Mouse (Mus musculus) kidney, embryonic 16.5 days (tissue): ENCODE data around the gene Palm2. TPM values are rescaled to one million over a fixed set of nuclear protein-coding genes. Genes with fewer than 3 reads are reported as not detected.

ENCODE experiments used
- ATAC-seq: fragments of 200-750 bp; cut with Nextera tagmentation; 2 replicates; pipeline ENCODE4 v1.8.0; 2017; ENCODE audit warnings: moderate TSS enrichment; ENCODE audit not compliant: low FRiP score, low TSS enrichment
- H3K27ac ChIP-seq: fragments of 300-500 bp; sonication (generic); 2 replicates; pipeline ENCODE4 v1.5.1; 2014; ENCODE audit warnings: low read length
- H3K27me3 ChIP-seq: fragments of 300-500 bp; sonication (generic); 2 replicates; pipeline ENCODE4 v1.6.1; 2014; ENCODE audit warnings: low read length, control low read depth, mixed read lengths; ENCODE audit not compliant: insufficient read depth
- H3K36me3 ChIP-seq: fragments of 300-500 bp; sonication (generic); 2 replicates; pipeline ENCODE4 v1.6.1; 2014; ENCODE audit warnings: low read length, control low read depth, mixed read lengths; ENCODE audit not compliant: insufficient read depth
- H3K4me1 ChIP-seq: fragments of 300-500 bp; sonication (generic); 2 replicates; pipeline ENCODE4 v1.6.1; 2014; ENCODE audit warnings: low read length, control low read depth, mixed read lengths; ENCODE audit not compliant: insufficient read depth
- H3K4me2 ChIP-seq: fragments of 300-500 bp; sonication (generic); replicated peaks from 2 replicates; pipeline ENCODE4 v1.6.1; 2014; ENCODE audit warnings: low read depth, low read length
- H3K4me3 ChIP-seq: fragments of 300-500 bp; sonication (generic); 2 replicates; pipeline ENCODE4 v1.5.1; 2014; ENCODE audit warnings: mild to moderate bottlenecking, low read length
- H3K9ac ChIP-seq: fragments of 300-500 bp; sonication (generic); replicated peaks from 2 replicates; pipeline ENCODE4 v1.6.1; 2014; ENCODE audit warnings: low read length
- H3K9me3 ChIP-seq: fragments of 300-500 bp; sonication (generic); 2 replicates; pipeline ENCODE4 v1.6.1; 2016; ENCODE audit warnings: low read length, control low read depth
- WGBS: fragments of 180-500 bp; shearing (Covaris S2); extraction: QIAGEN DNeasy Blood & Tissue Kit; methylation state at CpG from one replicate; pipeline ENCODE4 v1.1.7; 2014; 5-methylcytosine and 5-hydroxymethylcytosine counted together
- polyA plus RNA-seq: library from polyadenylated mRNA; unstranded; fragments of >200 nt; fragmentation: Nextera tagmentation; extraction: Ambion mirVana; gene quantifications from 2 replicates; pipeline ENCODE4 v1.2.1, GENCODE M21; 2015

Palm2 gene
- polyA plus RNA-seq, 1 experiment from 2014 or later = 1.6 TPM

DNA sequence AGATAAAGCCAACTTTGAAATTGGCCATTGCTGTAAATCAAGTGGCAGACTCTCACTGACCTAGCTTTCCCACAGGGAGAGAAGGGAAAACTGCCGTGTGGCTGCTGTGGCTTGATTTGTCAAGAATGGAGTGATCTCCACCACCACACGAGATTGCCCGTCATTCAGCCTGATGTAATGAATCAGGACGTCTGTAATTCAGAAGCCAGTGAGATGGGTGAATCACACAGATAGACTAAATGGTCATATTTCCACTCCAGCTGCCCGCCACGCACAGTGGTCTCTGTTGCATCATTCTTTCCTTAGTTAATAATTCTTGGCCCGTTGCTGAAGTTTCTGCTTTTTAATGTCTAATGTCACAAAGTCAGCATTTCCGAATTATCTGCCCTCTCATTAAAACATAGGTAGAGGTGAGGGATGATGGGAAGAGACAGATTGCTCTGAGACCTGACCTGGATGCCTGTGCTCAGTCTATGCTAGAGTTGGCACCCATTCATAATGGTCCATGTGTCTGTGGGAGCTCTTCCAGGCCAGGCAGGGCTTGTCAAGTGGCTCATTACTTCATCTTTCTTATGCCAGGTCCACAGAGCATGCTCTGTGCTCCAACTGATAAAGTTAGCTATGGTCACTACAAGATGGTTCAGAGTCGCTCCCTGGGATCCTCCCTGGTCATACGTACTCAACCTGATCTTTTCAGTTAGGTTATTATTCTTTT lies 168.0 kb downstream of the Palm2 start:
- 58% methylated on average over 10 of the region's 10 CpGs for WGBS
- Histone ChIP-seq H3K9ac (no peak overlapping the region), H3K4me2 (no peak overlapping the region), H3K36me3 (no peaks in the 10 kb centered on the region), H3K4me1 (peaks cover 9% of the 10 kb centered on the region; the same call in 1 of the 2 replicates), H3K27ac (no peak overlapping the region), H3K27me3 (no peaks in the 10 kb centered on the region), H3K4me3 (no peak overlapping the region), H3K9me3 (no peaks in the 10 kb centered on the region)
- ATAC-seq = no peak

GRCm38 (mm10) chr4:57606258-57606657 lies 172.2 kb downstream of the Palm2 start:
- WGBS = 85% methylated on average over 3 of the region's 3 CpGs

DNA sequence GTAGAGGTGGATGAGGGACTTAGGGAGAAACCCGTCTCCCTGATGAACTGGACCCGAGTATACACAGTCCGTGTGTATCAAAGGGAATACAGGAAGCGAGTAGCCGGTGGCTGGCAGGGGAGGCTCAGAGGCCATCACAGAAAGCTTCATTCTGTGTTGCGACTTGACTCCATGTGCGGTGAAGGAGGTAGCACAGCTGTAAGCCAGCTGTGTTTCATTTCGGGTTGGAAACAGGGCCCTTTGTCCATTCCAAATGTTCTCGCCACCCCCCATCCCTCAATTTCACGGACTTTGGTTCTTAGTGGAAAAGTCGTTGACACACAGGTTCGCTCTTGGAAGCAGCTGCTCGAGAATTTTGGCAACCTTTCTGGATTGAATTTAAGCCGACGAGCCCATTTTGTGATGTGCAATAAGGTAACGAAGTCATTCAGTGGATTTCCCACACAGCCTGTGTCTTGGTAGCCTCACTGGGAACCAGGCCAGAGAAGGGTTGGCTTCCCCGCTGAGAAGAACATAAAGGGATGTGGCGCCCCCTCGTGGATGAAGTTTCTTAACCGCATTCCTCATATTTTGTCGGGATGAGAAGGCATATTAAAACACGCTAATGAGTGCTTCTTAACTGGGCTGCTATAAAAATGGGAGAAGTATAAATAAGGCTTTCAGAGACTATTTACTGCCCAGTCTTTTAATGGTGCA lies 173.3 kb downstream of the Palm2 start:
- Histone ChIP-seq H3K4me2 (peak overlapping the region; percentile 38), H3K9me3 (no peaks in the 10 kb centered on the region), H3K4me3 (peak overlapping the region; percentile 5; the same call in 1 of the 2 replicates), H3K9ac (0 out of 2 replicates have a peak overlapping the region, but pooled peaks have one; percentile 31), H3K36me3 (no peaks in the 10 kb centered on the region), H3K27me3 (0 out of 2 replicates have a peak, but pooled peaks cover 3% of the 10 kb centered on the region), H3K27ac (peak overlapping the region; percentile 13; the same call in 1 of the 2 replicates), H3K4me1 (0 out of 2 replicates have a peak, but pooled peaks cover 7% of the 10 kb centered on the region)
- ATAC-seq = peak; percentile 43; the same call in 1 of the 2 replicates
- WGBS = 31% methylated on average over 22 of the region's 22 CpGs

More at GRCm38 (mm10) chr4:57606258-57606657, 172.2 kb downstream of the Palm2 start:
- Histone ChIP-seq H3K4me3 (no peak overlapping the region), H3K27ac (no peak overlapping the region), H3K9me3 (no peaks in the 10 kb centered on the region), H3K36me3 (no peaks in the 10 kb centered on the region), H3K27me3 (0 out of 2 replicates have a peak, but pooled peaks cover 3% of the 10 kb centered on the region), H3K4me2 (no peak overlapping the region), H3K4me1 (peaks cover 7% of the 10 kb centered on the region; the same call in 1 of the 2 replicates), H3K9ac (no peak overlapping the region)
- no peak for ATAC-seq

DNA sequence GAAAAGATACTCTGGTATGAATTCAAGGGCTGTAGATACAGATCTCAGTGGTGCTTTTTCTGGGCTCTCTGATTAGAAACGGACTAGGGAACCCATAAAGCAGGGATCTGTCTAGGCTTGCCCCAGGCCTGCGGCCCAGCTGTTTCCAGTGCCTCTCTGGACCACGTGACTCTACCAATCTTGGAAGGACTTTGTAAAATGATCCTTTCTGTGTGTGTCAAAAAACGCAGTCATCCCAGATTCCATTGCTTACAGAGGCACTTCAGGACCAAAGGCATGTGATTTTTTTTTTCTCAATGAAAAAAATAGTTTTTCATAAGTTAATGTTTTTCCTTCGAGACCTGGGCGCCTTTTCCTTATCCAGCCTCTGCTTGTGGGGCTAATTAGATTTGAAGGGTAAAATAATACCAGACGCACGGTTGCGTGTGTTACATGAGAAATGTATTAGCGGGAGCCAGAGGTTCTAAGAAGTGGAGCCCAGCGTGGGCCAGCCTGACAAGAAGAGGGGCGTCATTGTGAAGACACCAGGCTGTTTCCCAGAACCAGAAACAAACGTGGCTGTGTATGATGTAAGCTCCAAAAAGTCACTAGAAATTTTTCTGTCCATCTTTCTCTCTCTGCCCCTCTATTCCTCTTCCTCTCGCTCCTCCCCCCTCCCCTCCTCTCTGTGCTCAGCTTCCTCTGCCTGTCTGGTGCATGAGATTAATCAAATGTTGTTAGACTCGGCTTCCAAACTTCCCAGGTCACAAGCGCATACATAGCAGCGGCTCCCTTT lies 177.4 kb downstream of the Palm2 start:
- Histone ChIP-seq H3K9ac (0 out of 2 replicates have a peak overlapping the region, but pooled peaks have one; percentile 26), H3K4me3 (no peak overlapping the region; the same call in 1 of the 2 replicates)
- peak; percentile 58; the same call in 1 of the 2 replicates for ATAC-seq

GRCm38 (mm10) chr4:57612716-57613115 lies 178.7 kb downstream of the Palm2 start:
- Histone ChIP-seq H3K27me3 (0 out of 2 replicates have a peak, but pooled peaks cover 3% of the 10 kb centered on the region), H3K4me3 (no peak overlapping the region), H3K9me3 (no peaks in the 10 kb centered on the region), H3K36me3 (no peaks in the 10 kb centered on the region), H3K27ac (no peak overlapping the region), H3K4me2 (no peak overlapping the region), H3K4me1 (peaks cover 7% of the 10 kb centered on the region; the same call in 1 of the 2 replicates), H3K9ac (no peak overlapping the region)
- ATAC-seq = no peak
- 94% methylated on average over 5 of the region's 5 CpGs for WGBS

More for the DNA sequence above, 177.4 kb downstream of the Palm2 start:
- Histone ChIP-seq H3K27me3 (0 out of 2 replicates have a peak, but pooled peaks cover 3% of the 10 kb centered on the region), H3K27ac (peak overlapping the region; percentile 56; the same call in 1 of the 2 replicates), H3K4me1 (peaks cover 7% of the 10 kb centered on the region; the same call in 1 of the 2 replicates), H3K9me3 (no peaks in the 10 kb centered on the region), H3K4me2 (peak overlapping the region; percentile 32), H3K36me3 (no peaks in the 10 kb centered on the region)
- 29% methylated on average over 17 of the region's 17 CpGs for WGBS

GRCm38 (mm10) chr4:57614686-57615085 lies 180.6 kb downstream of the Palm2 start:
- WGBS = 94% methylated on average over 4 of the region's 4 CpGs
- H3K9ac ChIP-seq = no peak overlapping the region
- no peak overlapping the region for H3K27ac ChIP-seq
- H3K9me3 ChIP-seq = 0 out of 2 replicates have a peak, but pooled peaks cover 4% of the 10 kb centered on the region
- no peaks in the 10 kb centered on the region for H3K36me3 ChIP-seq
- H3K4me2 ChIP-seq = no peak overlapping the region
- no peak overlapping the region for H3K4me3 ChIP-seq
- no peaks in the 10 kb centered on the region for H3K27me3 ChIP-seq
- no peak for ATAC-seq
- H3K4me1 ChIP-seq = peaks cover 7% of the 10 kb centered on the region; the same call in 1 of the 2 replicates

DNA sequence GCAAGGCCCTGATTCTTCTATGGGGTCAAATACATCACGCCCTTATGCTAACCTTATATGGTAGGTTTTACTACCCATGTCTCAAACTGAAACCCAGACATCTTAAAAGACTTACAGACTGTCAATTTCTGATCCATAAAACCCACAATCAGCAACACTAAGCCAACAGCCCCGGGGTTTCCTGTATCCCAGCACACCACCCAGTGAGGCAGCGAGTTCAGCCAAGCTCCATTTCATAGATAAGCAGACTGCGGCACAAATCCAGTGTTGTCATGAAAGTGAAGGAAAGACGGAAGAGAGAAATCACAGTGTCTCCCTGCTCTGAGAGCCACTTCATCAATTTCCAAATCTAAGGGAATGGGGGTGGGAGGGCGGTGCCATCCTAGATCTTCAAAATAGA lies 184.7 kb downstream of the Palm2 start:
- Histone ChIP-seq H3K27me3 (no peaks in the 10 kb centered on the region), H3K36me3 (no peaks in the 10 kb centered on the region), H3K4me1 (no peaks in the 10 kb centered on the region), H3K27ac (no peak overlapping the region), H3K9me3 (0 out of 2 replicates have a peak, but pooled peaks cover 4% of the 10 kb centered on the region), H3K4me3 (no peak overlapping the region), H3K9ac (no peak overlapping the region), H3K4me2 (no peak overlapping the region)
- no peak for ATAC-seq
- WGBS = 82% methylated on average over 6 of the region's 6 CpGs

DNA sequence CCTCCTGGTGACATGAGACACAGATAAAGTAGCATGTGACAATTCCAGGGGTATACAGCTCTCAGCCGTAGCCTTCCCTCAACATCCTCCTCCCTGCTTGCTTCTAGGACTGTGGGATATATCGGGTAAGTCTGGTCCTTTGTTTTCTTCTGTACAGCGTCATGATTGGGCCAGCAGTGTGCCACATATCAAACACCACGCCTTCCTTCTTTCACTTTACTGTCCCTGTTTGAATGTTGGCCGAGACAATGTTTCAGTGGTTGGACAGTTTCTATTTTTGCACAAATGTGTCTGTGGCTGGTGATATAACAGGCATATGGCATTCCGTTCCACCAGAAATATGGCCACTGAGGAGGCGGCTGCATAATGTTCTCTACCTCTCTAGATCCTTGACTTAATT lies 188.8 kb downstream of the Palm2 start:
- Histone ChIP-seq H3K9me3 (0 out of 2 replicates have a peak, but pooled peaks cover 4% of the 10 kb centered on the region), H3K4me3 (no peak overlapping the region), H3K4me1 (no peaks in the 10 kb centered on the region), H3K36me3 (no peaks in the 10 kb centered on the region), H3K27me3 (no peaks in the 10 kb centered on the region), H3K27ac (no peak overlapping the region), H3K4me2 (no peak overlapping the region), H3K9ac (no peak overlapping the region)
- WGBS = 84% methylated on average over 7 of the region's 7 CpGs
- no peak for ATAC-seq

GRCm38 (mm10) chr4:57624819-57625218 lies 190.8 kb downstream of the Palm2 start:
- H3K9me3 ChIP-seq = no peaks in the 10 kb centered on the region
- no peaks in the 10 kb centered on the region for H3K4me1 ChIP-seq
- WGBS = 83% methylated on average over 2 of the region's 2 CpGs
- H3K27ac ChIP-seq = no peak overlapping the region
- H3K4me2 ChIP-seq = no peak overlapping the region
- ATAC-seq = no peak
- H3K36me3 ChIP-seq = no peaks in the 10 kb centered on the region
- H3K4me3 ChIP-seq = no peak overlapping the region
- no peak overlapping the region for H3K9ac ChIP-seq
- H3K27me3 ChIP-seq = no peaks in the 10 kb centered on the region
